Mouse (Mus musculus) thymus, adult 2 months (tissue): Measurements from ENCODE around the gene Lamp1.

Experiments used
- CTCF ChIP-seq: fragments of 200-500 bp; IDR thresholded peaks from 2 replicates; pipeline ENCODE4 v1.5.1; 2012; ENCODE audit warnings: mild to moderate bottlenecking, control low read depth, low read length, moderate library complexity, borderline replicate concordance; ENCODE audit not compliant: control insufficient read depth, poor library complexity, insufficient read depth; ENCODE audit errors: extremely low read depth
- POLR2A ChIP-seq: fragments of 200-500 bp; IDR thresholded peaks from 2 replicates; pipeline ENCODE4 v1.6.1; 2012; ENCODE audit warnings: mild to moderate bottlenecking, low read length, control low read depth, moderate library complexity; ENCODE audit not compliant: control insufficient read depth, poor library complexity, insufficient read depth; ENCODE audit errors: extremely low read depth

- no peak for TF ChIP-seq CTCF
- no peak for TF ChIP-seq POLR2A
Observed at GRCm38 (mm10) chr8:13204371-13205140, 45.6 kb downstream of the Lamp1 start.
